Mouse (Mus musculus): Measurements from ENCODE around the gene Slc51a. TPM values are rescaled to one million over a fixed set of nuclear protein-coding genes. Genes with fewer than 3 reads are reported as not detected.

Slc51a gene
- total and polyA plus RNA-seq, 2 experiments from 2014 or later: 1.7 to 3.2 TPM

GRCm38 (mm10) chr16:32511338-32511734 is 23.7 kb upstream of the Slc51a start:
- H3K4me3 ChIP-seq (ENCODE audit: low read depth, low read length): no peak overlapping the region
- peaks cover 29% of the 10 kb centered on the region for H3K4me1 ChIP-seq (ENCODE audit: control insufficient read depth, insufficient read depth)
- no peaks in the 10 kb centered on the region for H3K27me3 ChIP-seq (ENCODE audit: control insufficient read depth, insufficient read depth, low read length)
- TF ChIP-seq EP300 (IDR thresholded peaks at IDR 0.05; ENCODE audit: low read depth) (no peak), CTCF (IDR thresholded peaks at IDR 0.05; ENCODE audit: low read depth) (no peak)
- no peak for ATAC-seq (ENCODE audit: insufficient read depth, low read depth)
- no peaks in the 10 kb centered on the region for H3K9me3 ChIP-seq (replicated peaks; ENCODE audit: control insufficient read depth, low read length)
- DNase-seq (ENCODE audit: low spot score): no peak
- no peaks in the 10 kb centered on the region for H3K36me3 ChIP-seq (replicated peaks; ENCODE audit: control insufficient read depth, insufficient read depth, low read length)
- no peak overlapping the region for H3K9ac ChIP-seq (replicated peaks; ENCODE audit: low read depth, low read length)
- H3K27ac ChIP-seq (ENCODE audit: low read depth): no peak overlapping the region
- 85% methylated on average over 3 of the region's 3 CpGs for WGBS
- H3K4me2 ChIP-seq (ENCODE audit: low read depth, low read length): no peak overlapping the region

DNA sequence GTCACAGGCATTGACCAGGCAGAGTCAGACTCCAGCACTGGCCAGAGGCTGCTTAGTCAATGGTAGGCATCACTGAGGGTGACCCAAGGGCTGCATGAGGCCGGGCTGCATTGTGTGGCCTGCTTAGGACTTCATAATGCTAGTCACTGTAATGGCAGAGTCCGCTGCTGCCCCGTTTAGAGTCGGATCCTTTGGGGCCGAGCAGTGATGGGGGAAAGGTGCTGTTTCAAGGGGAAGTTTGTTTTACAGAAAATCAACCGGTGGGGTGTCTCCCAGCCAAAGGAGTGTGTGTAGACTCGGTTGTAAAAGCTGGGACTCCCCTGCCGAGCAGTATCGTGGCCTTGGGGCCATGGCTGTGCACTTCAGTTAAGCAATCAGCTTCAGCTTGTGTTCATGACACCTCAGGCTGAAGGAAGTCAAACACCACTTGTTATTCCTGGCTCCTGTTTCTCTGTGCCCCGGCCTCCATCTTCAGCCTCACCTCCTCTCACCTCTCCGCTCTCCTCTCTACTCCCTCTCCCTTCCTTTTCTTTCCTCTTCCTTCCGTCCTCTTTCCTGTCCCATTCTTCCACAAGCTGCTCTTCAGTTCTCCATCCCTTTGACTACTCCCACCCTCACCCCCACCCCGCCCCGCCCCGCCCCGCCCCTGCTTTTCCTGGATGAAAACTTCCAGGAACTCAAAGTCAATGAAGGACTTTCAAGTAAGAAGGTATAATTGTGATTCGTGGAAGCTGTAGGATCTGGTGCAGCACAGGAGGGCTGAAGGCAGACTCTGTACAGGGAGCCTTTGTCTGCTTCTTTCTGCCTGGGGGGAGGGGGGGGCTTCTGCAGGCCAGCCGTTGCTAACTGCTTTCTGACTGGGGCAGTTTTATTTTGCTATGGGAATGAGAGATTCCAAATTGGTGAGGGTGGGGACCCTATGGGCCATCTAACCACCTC is 23.0 kb upstream of the Slc51a start:
- H3K9me3 ChIP-seq (replicated peaks; ENCODE audit: control insufficient read depth, low read length): no peaks in the 10 kb centered on the region
- 65% methylated on average over 18 of the region's 18 CpGs for WGBS
- ATAC-seq (ENCODE audit: insufficient read depth, low read depth): no peak
- H3K9ac ChIP-seq (replicated peaks; ENCODE audit: low read depth, low read length): no peak overlapping the region
- DNase-seq (ENCODE audit: low spot score): no peak
- peak overlapping the region; percentile 77 for H3K27ac ChIP-seq (ENCODE audit: low read depth)
- no peaks in the 10 kb centered on the region for H3K36me3 ChIP-seq (replicated peaks; ENCODE audit: control insufficient read depth, insufficient read depth, low read length)
- H3K27me3 ChIP-seq (ENCODE audit: control insufficient read depth, insufficient read depth, low read length): no peaks in the 10 kb centered on the region
- no peak overlapping the region for H3K4me2 ChIP-seq (ENCODE audit: low read depth, low read length)
- no peak overlapping the region for H3K4me3 ChIP-seq (ENCODE audit: low read depth, low read length)
- H3K4me1 ChIP-seq (ENCODE audit: control insufficient read depth, insufficient read depth): peaks cover 29% of the 10 kb centered on the region
- TF ChIP-seq EP300 (IDR thresholded peaks at IDR 0.05; ENCODE audit: low read depth) (no peak), CTCF (IDR thresholded peaks at IDR 0.05; ENCODE audit: low read depth) (no peak)

- DNase-seq (ENCODE audit: low spot score) (peak; percentile 65), ATAC-seq (ENCODE audit: insufficient read depth, low read depth) (peak; percentile 81)
- TF ChIP-seq EP300 (IDR thresholded peaks at IDR 0.05; ENCODE audit: low read depth) (peak; percentile 37; the same call in 1 of the 2 replicates), CTCF (IDR thresholded peaks at IDR 0.05; ENCODE audit: low read depth) (peak; percentile 25; the same call in 1 of the 2 replicates)
- Histone ChIP-seq H3K4me2 (ENCODE audit: low read depth, low read length) (peak overlapping the region; percentile 7; the same call in 1 of the 2 replicates), H3K27ac (ENCODE audit: low read depth) (peak overlapping the region; percentile 77), H3K9me3 (replicated peaks; ENCODE audit: control insufficient read depth, low read length) (no peaks in the 10 kb centered on the region), H3K36me3 (replicated peaks; ENCODE audit: control insufficient read depth, insufficient read depth, low read length) (no peaks in the 10 kb centered on the region), H3K9ac (replicated peaks; ENCODE audit: low read depth, low read length) (no peak overlapping the region), H3K27me3 (ENCODE audit: control insufficient read depth, insufficient read depth, low read length) (no peaks in the 10 kb centered on the region), H3K4me3 (ENCODE audit: low read depth, low read length) (no peak overlapping the region), H3K4me1 (ENCODE audit: control insufficient read depth, insufficient read depth) (peaks cover 29% of the 10 kb centered on the region)
- 17% methylated on average over 9 of the region's 9 CpGs for WGBS
Measured at GRCm38 (mm10) chr16:32509066-32509942, 21.6 kb upstream of the Slc51a start.

DNA sequence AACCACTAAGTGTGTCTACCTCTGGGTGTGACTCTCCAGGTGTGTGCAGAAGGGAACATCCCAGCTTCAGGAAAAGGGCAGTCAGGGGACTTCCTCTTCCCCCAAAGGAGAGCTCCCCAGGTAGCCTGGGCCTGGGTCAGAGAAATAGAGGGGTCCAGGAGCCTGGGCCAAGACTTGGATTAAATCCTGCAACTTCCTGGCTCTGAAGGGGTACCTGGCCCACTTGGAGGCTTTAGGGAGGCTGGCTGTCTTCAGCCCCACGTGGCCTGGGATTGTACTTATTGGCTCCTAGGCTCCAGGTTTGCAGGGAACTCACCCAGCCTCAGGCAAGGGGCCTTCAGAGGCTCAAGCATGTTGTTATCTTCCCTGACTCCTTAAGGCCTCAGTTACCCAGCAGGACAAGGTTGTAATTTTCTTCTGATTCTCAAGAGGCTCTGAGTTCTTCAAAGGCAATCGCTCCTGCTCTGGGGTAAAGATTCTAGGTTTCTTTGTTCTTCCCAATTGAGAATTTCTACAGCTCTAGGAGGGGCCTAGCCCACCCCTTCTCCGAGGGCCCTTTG is 20.9 kb upstream of the Slc51a start:
- no peaks in the 10 kb centered on the region for H3K9me3 ChIP-seq (replicated peaks; ENCODE audit: control insufficient read depth, low read length)
- H3K27ac ChIP-seq (ENCODE audit: low read depth): peak overlapping the region; percentile 77
- H3K4me2 ChIP-seq (ENCODE audit: low read depth, low read length): peak overlapping the region; percentile 7; the same call in 1 of the 2 replicates
- no peaks in the 10 kb centered on the region for H3K27me3 ChIP-seq (ENCODE audit: control insufficient read depth, insufficient read depth, low read length)
- no peak overlapping the region for H3K9ac ChIP-seq (replicated peaks; ENCODE audit: low read depth, low read length)
- ATAC-seq (ENCODE audit: insufficient read depth, low read depth) (no peak), DNase-seq (ENCODE audit: low spot score) (no peak)
- peaks cover 29% of the 10 kb centered on the region for H3K4me1 ChIP-seq (ENCODE audit: control insufficient read depth, insufficient read depth)
- 32% methylated on average over 3 of the region's 3 CpGs for WGBS
- H3K4me3 ChIP-seq (ENCODE audit: low read depth, low read length): no peak overlapping the region
- no peak for TF ChIP-seq EP300 (IDR thresholded peaks at IDR 0.05; ENCODE audit: low read depth)
- no peak for TF ChIP-seq CTCF (IDR thresholded peaks at IDR 0.05; ENCODE audit: low read depth)
- H3K36me3 ChIP-seq (replicated peaks; ENCODE audit: control insufficient read depth, insufficient read depth, low read length): no peaks in the 10 kb centered on the region

DNA sequence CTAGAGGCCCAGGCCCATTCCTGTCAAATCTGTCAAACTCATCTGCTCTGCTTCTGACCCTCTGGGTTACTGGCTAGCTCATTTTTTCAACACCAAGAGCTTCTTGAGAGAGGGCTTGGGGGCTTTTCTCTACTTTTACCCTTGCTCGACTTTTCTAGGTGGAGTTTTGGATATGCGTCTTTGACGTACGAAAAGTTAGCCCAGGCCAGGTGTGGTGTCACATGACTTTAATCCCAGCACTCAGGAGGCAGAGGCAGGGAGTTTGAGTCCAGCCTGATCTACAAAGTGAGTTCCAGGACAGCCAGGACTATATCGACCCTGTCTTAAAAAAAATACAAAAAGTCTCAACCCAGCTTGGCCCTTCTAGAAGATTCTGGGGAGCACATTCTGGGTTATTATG is 20.4 kb upstream of the Slc51a start:
- Histone ChIP-seq H3K4me1 (ENCODE audit: control insufficient read depth, insufficient read depth) (peaks cover 29% of the 10 kb centered on the region), H3K9me3 (replicated peaks; ENCODE audit: control insufficient read depth, low read length) (no peaks in the 10 kb centered on the region), H3K4me2 (ENCODE audit: low read depth, low read length) (no peak overlapping the region), H3K4me3 (ENCODE audit: low read depth, low read length) (no peak overlapping the region), H3K27me3 (ENCODE audit: control insufficient read depth, insufficient read depth, low read length) (no peaks in the 10 kb centered on the region), H3K36me3 (replicated peaks; ENCODE audit: control insufficient read depth, insufficient read depth, low read length) (no peaks in the 10 kb centered on the region), H3K27ac (ENCODE audit: low read depth) (no peak overlapping the region), H3K9ac (replicated peaks; ENCODE audit: low read depth, low read length) (no peak overlapping the region)
- DNase-seq (ENCODE audit: low spot score): no peak
- TF ChIP-seq CTCF (IDR thresholded peaks at IDR 0.05; ENCODE audit: low read depth) (no peak), EP300 (IDR thresholded peaks at IDR 0.05; ENCODE audit: low read depth) (no peak)
- WGBS: 75% methylated on average over 5 of the region's 5 CpGs
- no peak for ATAC-seq (ENCODE audit: insufficient read depth, low read depth)
